Mouse (Mus musculus) kidney, embryonic 14.5 days (tissue): Measurements from ENCODE around the gene Emc8. TPM values are rescaled to one million over a fixed set of nuclear protein-coding genes. Genes with fewer than 3 reads are reported as not detected.

Experiments used
- ATAC-seq: fragments of 200-750 bp; cut with Nextera tagmentation; 2 replicates; pipeline ENCODE4 v1.8.0; 2017; ENCODE audit warnings: moderate number of reproducible peaks, mild to moderate bottlenecking, moderate TSS enrichment, moderate library complexity; ENCODE audit not compliant: low FRiP score, low TSS enrichment
- H3K27ac ChIP-seq: fragments of 300-500 bp; sonication (generic); 2 replicates; pipeline ENCODE4 v1.5.1; 2014; ENCODE audit warnings: low read depth, mild to moderate bottlenecking, low read length, moderate library complexity, mixed read lengths
- H3K27me3 ChIP-seq: fragments of 300-500 bp; sonication (generic); 2 replicates; pipeline ENCODE4 v1.6.1; 2014; ENCODE audit warnings: mild to moderate bottlenecking, low read length; ENCODE audit not compliant: control insufficient read depth, insufficient read depth
- H3K36me3 ChIP-seq: fragments of 300-500 bp; sonication (generic); 2 replicates; pipeline ENCODE4 v1.6.1; 2014; ENCODE audit warnings: low read length, mixed read lengths; ENCODE audit not compliant: control insufficient read depth, insufficient read depth
- H3K4me1 ChIP-seq: fragments of 300-500 bp; sonication (generic); 2 replicates; pipeline ENCODE4 v1.6.1; 2014; ENCODE audit warnings: low read length, mixed read lengths; ENCODE audit not compliant: control insufficient read depth, insufficient read depth
- H3K4me2 ChIP-seq: fragments of 300-500 bp; sonication (generic); replicated peaks from 2 replicates; pipeline ENCODE4 v1.6.1; 2014; ENCODE audit warnings: low read depth, mild to moderate bottlenecking, low read length
- H3K4me3 ChIP-seq: fragments of 300-500 bp; sonication (generic); 2 replicates; pipeline ENCODE4 v1.5.1; 2014; ENCODE audit warnings: mild to moderate bottlenecking, low read length
- H3K9ac ChIP-seq: fragments of 300-500 bp; sonication (generic); 2 replicates; pipeline ENCODE4 v1.6.1; 2014; ENCODE audit warnings: low read depth, mild to moderate bottlenecking, low read length, moderate library complexity
- H3K9me3 ChIP-seq: fragments of 300-500 bp; sonication (generic); 2 replicates; pipeline ENCODE4 v1.6.1; 2016; ENCODE audit warnings: low read length; ENCODE audit not compliant: control insufficient read depth
- WGBS: fragments of 180-500 bp; shearing (Covaris S2); extraction: QIAGEN DNeasy Blood & Tissue Kit; methylation state at CpG from one replicate; pipeline ENCODE4 v1.1.7; 2014; 5-methylcytosine and 5-hydroxymethylcytosine counted together
- polyA plus RNA-seq: library from polyadenylated mRNA; unstranded; fragments of >200 nt; fragmentation: Nextera tagmentation; extraction: Ambion mirVana; gene quantifications from 2 replicates; pipeline ENCODE4 v1.2.1, GENCODE M21; 2014

Emc8 gene
- polyA plus RNA-seq, 1 experiment from 2014 or later = 297 TPM

- H3K27ac ChIP-seq = no peak overlapping the region
- ATAC-seq = no peak
Observed at GRCm38 (mm10) chr8:120666807-120667470, 1.4 kb downstream of the Emc8 start.

DNA sequence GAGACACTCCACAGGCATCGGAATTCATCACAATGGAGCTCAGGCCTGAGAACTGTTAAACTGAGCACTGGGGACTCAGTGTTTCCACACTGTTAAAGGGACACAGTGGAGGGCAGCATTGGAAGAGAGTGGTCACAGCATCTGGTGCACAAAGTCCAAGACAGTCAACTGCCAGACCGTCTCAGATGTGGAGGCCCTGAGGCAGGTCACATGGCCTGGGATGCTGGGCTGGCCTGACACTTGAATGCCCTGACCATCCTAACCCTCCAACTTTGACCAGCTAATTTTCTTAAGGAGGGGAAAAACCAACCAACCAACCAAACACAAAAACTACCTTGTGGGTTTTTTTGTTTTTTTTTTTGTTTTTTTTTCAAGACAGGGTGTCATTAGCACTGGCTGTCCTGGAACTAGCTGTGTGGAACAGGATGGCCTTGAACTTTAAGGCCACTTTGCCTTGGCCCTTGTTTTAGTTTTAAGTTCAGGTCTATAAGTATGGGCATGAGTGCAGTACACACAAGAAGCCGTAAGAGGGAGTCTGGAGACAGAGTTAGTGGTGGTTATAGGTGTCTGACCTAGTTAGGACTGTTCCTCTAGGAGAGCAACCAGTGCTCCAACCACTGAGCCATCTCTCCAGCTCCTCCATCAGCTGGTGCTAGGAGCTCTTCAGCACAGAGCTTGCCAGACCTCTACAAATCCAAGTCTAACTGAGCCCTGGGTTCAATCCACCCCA, 2.5 kb downstream of the Emc8 start:
- no peak overlapping the region; the same call in 1 of the 2 replicates for H3K9ac ChIP-seq
- ATAC-seq = no peak
- H3K4me1 ChIP-seq = peaks cover 21% of the 10 kb centered on the region
- peaks cover 19% of the 10 kb centered on the region for H3K36me3 ChIP-seq
- peak overlapping the region; percentile 95; the same call in 1 of the 2 replicates for H3K4me3 ChIP-seq
- H3K4me2 ChIP-seq = peak overlapping the region; percentile 91
- H3K27ac ChIP-seq = no peak overlapping the region
- 74% methylated on average over 3 of the region's 3 CpGs for WGBS
- H3K27me3 ChIP-seq = no peaks in the 10 kb centered on the region
- no peaks in the 10 kb centered on the region for H3K9me3 ChIP-seq

More at GRCm38 (mm10) chr8:120666807-120667470, 1.4 kb downstream of the Emc8 start:
- Histone ChIP-seq H3K9me3 (no peaks in the 10 kb centered on the region), H3K4me3 (peak overlapping the region; percentile 95), H3K4me2 (peak overlapping the region; percentile 91), H3K4me1 (peaks cover 21% of the 10 kb centered on the region), H3K36me3 (peaks cover 27% of the 10 kb centered on the region), H3K9ac (peak overlapping the region; percentile 97), H3K27me3 (no peaks in the 10 kb centered on the region)
- WGBS = 1% methylated on average over 17 of the region's 17 CpGs

GRCm38 (mm10) chr8:120664566-120664965, 3.8 kb downstream of the Emc8 start:
- no peak for ATAC-seq
- Histone ChIP-seq H3K4me2 (no peak overlapping the region), H3K4me3 (no peak overlapping the region), H3K9me3 (no peaks in the 10 kb centered on the region), H3K4me1 (peaks cover 21% of the 10 kb centered on the region), H3K9ac (no peak overlapping the region), H3K27me3 (no peaks in the 10 kb centered on the region), H3K36me3 (peaks cover 8% of the 10 kb centered on the region; the same call in 1 of the 2 replicates), H3K27ac (no peak overlapping the region)
- WGBS = 80% methylated on average over 6 of the region's 6 CpGs

- Histone ChIP-seq H3K9ac (no peak overlapping the region), H3K36me3 (peaks cover 57% of the 10 kb centered on the region), H3K4me1 (no peaks in the 10 kb centered on the region), H3K27ac (no peak overlapping the region), H3K9me3 (no peaks in the 10 kb centered on the region), H3K4me3 (no peak overlapping the region), H3K4me2 (no peak overlapping the region), H3K27me3 (no peaks in the 10 kb centered on the region)
- ATAC-seq = no peak
- WGBS = 94% methylated on average over 8 of the region's 8 CpGs
Observed at GRCm38 (mm10) chr8:120657415-120657814, 11.0 kb downstream of the Emc8 start.

- H3K9ac ChIP-seq = no peak overlapping the region
- no peak overlapping the region for H3K27ac ChIP-seq
- H3K36me3 ChIP-seq = peaks cover 57% of the 10 kb centered on the region
- no peaks in the 10 kb centered on the region for H3K4me1 ChIP-seq
- H3K27me3 ChIP-seq = no peaks in the 10 kb centered on the region
- H3K4me2 ChIP-seq = no peak overlapping the region
- H3K4me3 ChIP-seq = no peak overlapping the region
- no peak for ATAC-seq
- 92% methylated on average over 7 of the region's 7 CpGs for WGBS
- H3K9me3 ChIP-seq = no peaks in the 10 kb centered on the region
Observed at GRCm38 (mm10) chr8:120656322-120657052, 11.9 kb downstream of the Emc8 start.

DNA sequence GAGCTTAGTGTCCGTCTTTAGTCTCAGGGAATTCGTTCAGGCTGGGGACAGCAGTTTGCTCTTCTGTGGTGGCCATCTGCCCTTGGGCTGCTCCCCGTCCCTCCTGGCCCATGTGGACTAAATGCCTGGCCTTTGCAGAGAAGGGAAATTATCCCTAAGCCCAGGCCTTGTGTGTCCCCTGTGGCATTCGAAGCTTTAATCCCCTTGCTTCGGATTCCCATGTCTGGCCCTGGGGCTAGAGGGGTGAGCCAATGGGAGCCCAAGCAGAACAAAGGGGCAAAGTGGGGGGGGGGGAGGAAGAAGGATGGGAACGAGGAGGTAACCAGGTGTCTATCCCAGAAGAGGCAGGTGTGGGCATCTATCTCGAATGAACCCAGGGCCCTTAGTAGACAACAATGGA, 20.8 kb downstream of the Emc8 start, which contains the start of gene 1190005I06Rik:
1190005I06Rik (minus strand) TSS at position 101 of the 400 bp plus-strand sequence.
- no peaks in the 10 kb centered on the region for H3K9me3 ChIP-seq
- no peak within 1 kb of the TSS for H3K9ac ChIP-seq
- WGBS = 65% methylated on average over 7 of the region's 7 CpGs
- H3K36me3 ChIP-seq = no peaks in the 10 kb centered on the region
- no peaks in the 10 kb centered on the region for H3K27me3 ChIP-seq
- H3K4me1 ChIP-seq = no peaks in the 10 kb centered on the region
- ATAC-seq = no peak
- no peak within 1 kb of the TSS for H3K27ac ChIP-seq
- no peak within 1 kb of the TSS for H3K4me2 ChIP-seq
- H3K4me3 ChIP-seq = no peak within 1 kb of the TSS

DNA sequence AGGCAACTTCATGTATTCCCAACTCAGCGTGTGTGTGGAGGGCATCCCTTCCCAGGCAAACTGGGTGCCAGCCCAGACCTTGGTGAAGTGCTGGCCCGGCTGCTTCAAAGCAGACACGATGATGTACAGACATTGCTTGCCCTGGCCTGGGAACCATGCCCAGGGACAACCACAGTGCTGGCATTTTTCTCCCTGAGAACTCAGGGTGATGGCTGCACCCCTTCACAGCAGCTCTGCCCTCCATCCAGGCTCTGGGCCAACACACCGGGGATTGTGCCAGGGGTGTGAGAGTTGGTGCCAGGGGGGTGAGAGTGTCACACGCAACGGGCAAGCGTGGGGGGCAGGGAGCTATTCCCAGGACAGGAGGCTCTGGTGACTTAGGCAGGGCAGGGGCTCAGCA, 23.7 kb downstream of the Emc8 start:
- WGBS = 76% methylated on average over 7 of the region's 7 CpGs
- H3K4me3 ChIP-seq = no peak overlapping the region
- no peak for ATAC-seq
- no peak overlapping the region for H3K4me2 ChIP-seq
- no peak overlapping the region for H3K27ac ChIP-seq
- no peaks in the 10 kb centered on the region for H3K36me3 ChIP-seq
- no peaks in the 10 kb centered on the region for H3K4me1 ChIP-seq
- no peak overlapping the region for H3K9ac ChIP-seq
- no peaks in the 10 kb centered on the region for H3K27me3 ChIP-seq
- H3K9me3 ChIP-seq = no peaks in the 10 kb centered on the region

DNA sequence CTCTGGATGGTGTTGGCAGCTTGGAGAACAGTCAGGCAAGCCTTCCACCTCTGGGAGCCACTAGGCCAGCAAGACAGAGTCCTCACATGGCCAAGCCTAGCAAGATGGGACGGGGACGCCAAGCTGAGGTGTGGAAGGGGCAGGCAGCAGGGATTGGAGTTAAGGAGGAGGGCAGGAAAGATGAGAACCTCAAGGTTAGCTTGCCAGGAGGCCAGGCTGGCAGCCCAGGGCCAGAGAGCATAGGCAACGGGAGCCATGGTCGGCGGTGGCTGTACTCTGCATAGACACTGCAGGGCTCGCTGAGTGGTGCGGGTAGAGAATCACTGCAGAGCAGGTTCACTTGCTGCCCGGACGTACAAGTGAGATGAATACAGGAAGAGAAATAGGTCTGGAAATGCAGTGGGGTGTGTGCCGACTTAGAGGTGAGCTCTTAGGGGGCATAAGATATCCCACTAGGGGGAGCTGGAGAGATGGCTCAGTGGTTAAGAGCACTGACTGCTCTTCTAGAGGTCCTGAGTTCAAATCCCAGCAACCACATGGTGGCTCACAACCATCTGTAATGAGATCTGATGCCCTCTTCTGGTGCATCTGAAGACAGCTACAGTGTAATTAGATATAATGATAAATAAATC, 26.2 kb downstream of the Emc8 start:
- no peak overlapping the region for H3K4me3 ChIP-seq
- H3K4me2 ChIP-seq = no peak overlapping the region
- no peak for ATAC-seq
- no peak overlapping the region for H3K9ac ChIP-seq
- no peak overlapping the region for H3K27ac ChIP-seq
- H3K4me1 ChIP-seq = no peaks in the 10 kb centered on the region
- no peaks in the 10 kb centered on the region for H3K27me3 ChIP-seq
- peaks cover 2% of the 10 kb centered on the region; the same call in 1 of the 2 replicates for H3K9me3 ChIP-seq
- no peaks in the 10 kb centered on the region for H3K36me3 ChIP-seq
- WGBS = 82% methylated on average over 10 of the region's 10 CpGs
